Mouse (Mus musculus): ENCODE measurements around the gene Alpk1. TPM values are rescaled to one million over a fixed set of nuclear protein-coding genes. Genes with fewer than 3 reads are reported as not detected.

Alpk1 gene
- polyA plus RNA-seq, 1 experiment, result 2.0 TPM

DNA sequence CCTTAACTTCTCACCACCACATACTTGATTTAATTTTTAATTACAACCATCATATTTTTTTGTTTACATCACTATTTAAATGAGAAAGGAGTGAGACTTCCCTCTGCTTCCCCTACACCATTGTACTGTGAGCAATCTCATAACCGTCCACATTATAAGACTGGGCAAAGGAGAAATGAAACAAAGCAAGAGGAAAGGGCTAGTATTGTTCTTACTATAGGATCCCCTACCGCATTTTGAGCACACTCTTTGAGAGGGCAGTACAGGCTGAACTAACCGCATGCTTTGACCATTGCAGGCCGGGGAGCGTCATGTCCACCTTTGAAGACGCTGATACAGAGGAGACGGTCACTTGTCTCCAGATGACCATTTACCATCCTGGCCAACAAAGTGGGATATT is 15.9 kb upstream of the Alpk1 start:
- TF ChIP-seq POLR2A (IDR thresholded peaks at IDR 0.05; ENCODE audit: borderline replicate concordance, insufficient read depth, low read length), result no peak
- no peak for TF ChIP-seq CTCF (IDR thresholded peaks at IDR 0.05; ENCODE audit: borderline replicate concordance, insufficient read depth, low read depth, low read length)

DNA sequence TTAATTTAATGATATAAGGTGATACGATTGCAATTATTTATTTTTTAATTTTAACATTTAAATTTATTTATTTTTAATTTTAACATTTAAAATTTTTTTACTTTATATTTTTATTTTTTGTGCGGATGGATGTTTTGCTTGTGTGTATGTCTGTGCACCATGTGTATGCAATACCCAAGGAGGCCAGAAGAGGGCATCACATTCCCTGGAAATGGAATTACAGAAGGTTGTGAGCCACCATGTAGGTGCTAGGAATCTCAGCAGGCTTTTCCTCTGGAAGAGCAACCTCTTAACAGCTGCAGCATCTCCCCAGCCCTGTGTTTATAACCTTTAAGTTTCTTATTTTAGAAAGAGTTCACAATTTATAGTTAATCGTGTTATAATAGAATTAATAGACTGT is 15.4 kb upstream of the Alpk1 start:
- TF ChIP-seq CTCF (IDR thresholded peaks at IDR 0.05; ENCODE audit: borderline replicate concordance, insufficient read depth, low read depth, low read length), result no peak
- TF ChIP-seq POLR2A (IDR thresholded peaks at IDR 0.05; ENCODE audit: borderline replicate concordance, insufficient read depth, low read length), result no peak
- 96% methylated on average over 3 of the region's 3 CpGs for WGBS

More for the DNA sequence above, 15.9 kb upstream of the Alpk1 start:
- 96% methylated on average over 7 of the region's 7 CpGs for WGBS
- DNase-seq, result no peak
- H3K27me3 ChIP-seq (ENCODE audit: control insufficient read depth, insufficient read depth, low read length), result no peaks in the 10 kb centered on the region
- H3K4me1 ChIP-seq (ENCODE audit: control insufficient read depth, insufficient read depth, low read length), result no peaks in the 10 kb centered on the region
- H3K27ac ChIP-seq (ENCODE audit: insufficient read depth, low read length), result no peak overlapping the region
- H3K4me3 ChIP-seq (replicated peaks; ENCODE audit: insufficient read depth, low read depth, low read length), result no peak overlapping the region

DNA sequence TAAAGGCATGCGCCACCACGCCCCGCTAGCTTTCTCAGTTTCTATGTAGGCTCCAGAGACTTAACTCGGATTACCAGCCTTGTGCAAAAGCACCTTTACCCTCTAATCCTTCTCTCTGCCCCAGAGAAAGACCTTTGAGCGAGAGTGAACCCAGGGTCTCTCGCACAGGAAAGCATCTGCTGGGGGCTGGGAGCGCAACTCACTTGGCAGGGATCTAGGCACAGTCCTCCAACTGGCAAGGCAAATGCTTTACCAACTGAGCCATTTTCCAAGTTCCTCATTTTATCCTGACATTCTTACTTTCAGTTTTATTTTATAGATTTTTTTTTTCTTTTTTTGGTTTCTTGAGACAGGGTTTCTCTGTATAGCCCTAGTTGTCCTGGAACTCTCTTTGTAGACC is 12.7 kb upstream of the Alpk1 start:
- Histone ChIP-seq H3K4me3 (replicated peaks; ENCODE audit: insufficient read depth, low read depth, low read length) (no peak overlapping the region), H3K27ac (ENCODE audit: insufficient read depth, low read length) (no peak overlapping the region), H3K4me1 (ENCODE audit: control insufficient read depth, insufficient read depth, low read length) (no peaks in the 10 kb centered on the region), H3K27me3 (ENCODE audit: control insufficient read depth, insufficient read depth, low read length) (0 out of 2 replicates have a peak, but pooled peaks cover 1% of the 10 kb centered on the region)
- WGBS, result 70% methylated on average over 7 of the region's 7 CpGs
- no peak for DNase-seq
- TF ChIP-seq POLR2A (IDR thresholded peaks at IDR 0.05; ENCODE audit: borderline replicate concordance, insufficient read depth, low read length) (no peak), CTCF (IDR thresholded peaks at IDR 0.05; ENCODE audit: borderline replicate concordance, insufficient read depth, low read depth, low read length) (no peak)

More for the DNA sequence above, 15.4 kb upstream of the Alpk1 start:
- DNase-seq, result no peak
- H3K4me3 ChIP-seq (replicated peaks; ENCODE audit: insufficient read depth, low read depth, low read length), result no peak overlapping the region
- H3K4me1 ChIP-seq (ENCODE audit: control insufficient read depth, insufficient read depth, low read length), result no peaks in the 10 kb centered on the region
- H3K27ac ChIP-seq (ENCODE audit: insufficient read depth, low read length), result no peak overlapping the region
- no peaks in the 10 kb centered on the region for H3K27me3 ChIP-seq (ENCODE audit: control insufficient read depth, insufficient read depth, low read length)

DNA sequence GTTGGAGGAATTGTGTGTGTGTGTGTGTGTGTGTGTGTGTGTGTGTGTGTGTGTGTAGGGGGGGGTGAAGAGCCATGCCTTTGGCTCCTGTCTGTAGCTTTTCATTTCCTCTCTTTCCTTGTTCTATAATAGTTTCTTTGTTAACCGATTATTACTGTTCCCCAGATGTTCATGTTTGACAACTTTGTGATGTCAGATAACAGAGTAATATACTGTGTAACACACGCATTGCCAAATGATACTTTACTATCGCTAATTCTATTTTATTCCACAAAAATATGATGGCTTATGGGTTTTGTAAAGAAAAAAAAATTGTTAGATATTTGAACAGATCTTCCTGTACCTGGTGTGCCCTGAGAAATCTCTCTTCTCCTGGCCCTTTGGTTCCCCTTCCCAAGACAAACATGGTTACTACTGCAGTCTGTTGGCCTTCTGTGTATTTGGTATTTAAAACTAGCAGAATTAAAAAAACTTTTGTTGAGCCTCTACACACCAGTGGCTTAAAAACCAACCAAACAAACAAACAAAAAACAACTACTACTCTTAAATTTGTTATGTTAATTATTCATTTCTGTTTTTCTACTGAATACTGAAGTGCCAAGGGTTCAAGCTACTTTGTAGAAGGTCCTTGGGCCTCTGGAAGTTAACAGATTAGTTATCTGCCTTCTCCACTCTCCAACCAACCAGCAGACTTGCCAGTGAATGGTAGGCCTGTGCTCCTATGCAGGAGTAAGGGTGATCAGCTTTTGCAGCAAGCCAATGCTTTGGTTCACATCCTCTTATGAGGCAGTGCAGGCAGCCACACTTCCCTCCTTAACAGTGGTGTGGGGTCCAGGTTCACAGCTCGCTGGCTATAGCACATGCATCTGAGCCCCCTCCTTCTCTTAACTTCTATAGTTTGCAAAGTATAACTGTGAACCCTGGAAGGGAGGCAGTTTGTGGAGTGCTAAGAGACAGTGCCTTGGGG is 11.6 kb upstream of the Alpk1 start:
- Histone ChIP-seq H3K27me3 (ENCODE audit: control insufficient read depth, insufficient read depth, low read length) (0 out of 2 replicates have a peak, but pooled peaks cover 1% of the 10 kb centered on the region), H3K4me1 (ENCODE audit: control insufficient read depth, insufficient read depth, low read length) (no peaks in the 10 kb centered on the region), H3K4me3 (replicated peaks; ENCODE audit: insufficient read depth, low read depth, low read length) (no peak overlapping the region), H3K27ac (ENCODE audit: insufficient read depth, low read length) (no peak overlapping the region)
- 75% methylated on average over 4 of the region's 4 CpGs for WGBS
- TF ChIP-seq POLR2A (IDR thresholded peaks at IDR 0.05; ENCODE audit: borderline replicate concordance, insufficient read depth, low read length) (no peak), CTCF (IDR thresholded peaks at IDR 0.05; ENCODE audit: borderline replicate concordance, insufficient read depth, low read depth, low read length) (no peak)
- DNase-seq, result no peak

DNA sequence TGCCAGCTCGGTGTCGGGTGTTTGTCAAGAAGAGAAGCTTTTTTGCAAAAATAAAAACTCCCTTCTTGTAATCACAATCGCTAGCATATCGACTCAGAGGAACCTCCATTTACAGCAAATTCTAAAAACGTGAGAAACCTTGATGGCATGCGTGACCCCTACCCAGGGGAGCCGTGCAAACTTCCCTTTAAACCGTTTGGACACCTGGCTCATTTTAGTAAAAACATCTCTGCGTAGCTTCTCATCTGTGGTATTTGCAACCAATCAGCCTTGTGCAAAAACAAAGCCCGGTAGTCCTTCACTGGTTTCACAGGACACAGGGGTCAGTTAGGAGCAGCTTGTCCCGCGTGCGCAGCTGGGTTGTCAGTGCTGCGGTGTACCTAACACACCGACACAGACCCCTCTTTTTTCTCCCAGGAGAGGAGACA is 10.7 kb upstream of the Alpk1 start:
- WGBS, result 4% methylated on average over 15 of the region's 15 CpGs
- no peak for TF ChIP-seq CTCF (IDR thresholded peaks at IDR 0.05; ENCODE audit: borderline replicate concordance, insufficient read depth, low read depth, low read length)
- no peak for TF ChIP-seq POLR2A (IDR thresholded peaks at IDR 0.05; ENCODE audit: borderline replicate concordance, insufficient read depth, low read length)
- Histone ChIP-seq H3K4me1 (ENCODE audit: control insufficient read depth, insufficient read depth, low read length) (no peaks in the 10 kb centered on the region), H3K27ac (ENCODE audit: insufficient read depth, low read length) (no peak overlapping the region), H3K27me3 (ENCODE audit: control insufficient read depth, insufficient read depth, low read length) (0 out of 2 replicates have a peak, but pooled peaks cover 1% of the 10 kb centered on the region), H3K4me3 (replicated peaks; ENCODE audit: insufficient read depth, low read depth, low read length) (peak overlapping the region; percentile 60)
- DNase-seq, result no peak

DNA sequence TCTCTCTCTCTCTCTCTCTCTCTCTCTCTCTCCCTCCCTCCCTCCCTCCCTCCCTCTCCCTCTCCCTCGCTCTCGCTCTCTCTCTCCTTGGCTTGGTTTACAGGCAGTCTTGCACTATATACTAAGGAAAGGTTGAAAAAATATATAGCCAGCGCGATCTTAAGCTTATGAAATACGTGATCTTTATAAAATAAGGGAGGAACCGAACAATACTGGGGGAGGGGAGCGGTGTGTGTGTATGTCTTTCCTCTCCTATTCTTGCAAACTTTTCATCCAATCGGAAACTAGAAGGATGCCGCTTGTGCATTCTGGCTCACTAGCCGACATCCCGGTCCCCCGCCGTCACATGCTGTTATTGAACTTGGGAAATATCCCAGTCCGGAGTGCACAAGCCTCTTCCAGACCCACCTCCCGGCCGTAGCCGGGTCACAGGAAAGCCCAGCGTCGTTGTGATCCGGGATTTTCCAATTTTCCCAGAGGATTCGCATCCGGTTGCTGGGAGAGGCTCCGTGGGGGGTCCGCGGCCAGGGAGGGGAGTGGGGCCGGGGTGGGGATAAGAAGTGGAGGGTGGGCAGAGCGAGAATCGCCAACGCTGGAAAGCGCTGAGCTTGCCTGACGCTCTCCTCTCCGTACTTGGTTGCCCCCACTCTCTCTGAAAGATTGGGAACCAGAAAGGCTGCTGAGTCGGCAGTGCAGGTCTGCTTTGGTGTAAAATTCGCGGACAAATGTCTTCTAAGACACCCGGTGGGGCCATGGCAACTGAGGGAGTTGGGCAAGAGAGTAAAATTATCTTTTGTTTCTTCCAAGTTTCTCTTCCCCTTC is 10.1 kb upstream of the Alpk1 start:
- Histone ChIP-seq H3K27ac (ENCODE audit: insufficient read depth, low read length) (no peak overlapping the region), H3K4me3 (replicated peaks; ENCODE audit: insufficient read depth, low read depth, low read length) (peak overlapping the region; percentile 60), H3K4me1 (ENCODE audit: control insufficient read depth, insufficient read depth, low read length) (no peaks in the 10 kb centered on the region), H3K27me3 (ENCODE audit: control insufficient read depth, insufficient read depth, low read length) (0 out of 2 replicates have a peak, but pooled peaks cover 1% of the 10 kb centered on the region)
- 1% methylated on average over 36 of the region's 36 CpGs for WGBS
- TF ChIP-seq CTCF (IDR thresholded peaks at IDR 0.05; ENCODE audit: borderline replicate concordance, insufficient read depth, low read depth, low read length), result no peak
- no peak for TF ChIP-seq POLR2A (IDR thresholded peaks at IDR 0.05; ENCODE audit: borderline replicate concordance, insufficient read depth, low read length)
- peak; percentile 30 for DNase-seq

DNA sequence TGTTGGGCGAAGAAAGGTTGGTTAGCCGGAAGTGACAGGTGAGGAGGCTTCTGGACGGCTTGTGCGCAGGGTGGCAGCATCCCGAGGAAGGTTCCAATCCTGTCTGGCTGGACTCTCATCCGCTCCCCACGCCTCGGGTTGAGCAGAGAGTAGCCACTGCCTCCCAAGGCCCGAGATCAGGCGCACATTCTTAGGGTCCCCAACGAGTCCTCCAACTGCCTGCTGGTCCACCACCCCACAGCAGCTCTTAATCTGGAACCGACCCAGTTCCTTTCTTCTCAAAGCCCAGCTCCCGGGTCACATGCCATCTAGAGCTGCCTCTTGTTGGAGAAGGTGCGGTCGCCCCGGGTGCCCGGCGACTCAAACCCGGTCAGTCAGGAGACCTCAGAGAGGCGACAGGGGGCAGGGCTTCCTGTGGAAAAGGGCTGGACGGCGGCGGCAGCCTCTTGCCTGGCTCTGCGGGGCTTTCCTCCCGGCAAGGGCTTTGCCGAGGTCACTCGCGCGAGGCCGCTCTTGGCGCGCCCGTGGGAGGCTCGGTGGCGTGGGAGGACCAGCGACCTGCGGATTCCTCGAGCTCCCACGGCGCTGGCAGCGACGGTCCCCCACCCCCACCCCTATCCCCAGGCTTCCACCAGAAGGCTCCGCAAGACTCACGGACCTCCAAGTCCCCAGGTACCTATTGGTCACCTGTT is 9.3 kb upstream of the Alpk1 start, which contains the start of gene Tifa:
TSS of gene Tifa (plus strand) at position 306 of the 692 bp plus-strand sequence.
- DNase-seq, result peak; percentile 50 to 59
- TF ChIP-seq CTCF (IDR thresholded peaks at IDR 0.05; ENCODE audit: borderline replicate concordance, insufficient read depth, low read depth, low read length) (no peak), POLR2A (IDR thresholded peaks at IDR 0.05; ENCODE audit: borderline replicate concordance, insufficient read depth, low read length) (no peak)
- H3K4me1 ChIP-seq (ENCODE audit: control insufficient read depth, insufficient read depth, low read length), result no peaks in the 10 kb centered on the region

More for the DNA sequence above, 9.3 kb upstream of the Alpk1 start, which contains the start of gene Tifa:
- peak within 1 kb of the TSS; percentile 60 for H3K4me3 ChIP-seq (replicated peaks; ENCODE audit: insufficient read depth, low read depth, low read length)
- 2% methylated on average over 44 of the region's 44 CpGs for WGBS
- H3K27ac ChIP-seq (ENCODE audit: insufficient read depth, low read length), result no peak within 1 kb of the TSS
- 0 out of 2 replicates have a peak, but pooled peaks cover 1% of the 10 kb centered on the region for H3K27me3 ChIP-seq (ENCODE audit: control insufficient read depth, insufficient read depth, low read length)
